Mouse (Mus musculus) embryonic fibroblast, embryonic 13.5 days (primary cell): ENCODE data around the gene Nat9.

ENCODE experiments used
- CTCF ChIP-seq: IDR thresholded peaks from 2 replicates; pipeline ENCODE4 v1.5.1; 2011; ENCODE audit warnings: mild to moderate bottlenecking, control low read depth, low read length, moderate library complexity, borderline replicate concordance; ENCODE audit not compliant: insufficient read depth
- POLR2A ChIP-seq: IDR thresholded peaks from 2 replicates; pipeline ENCODE4 v1.6.1; 2011; ENCODE audit warnings: low read depth, mild to moderate bottlenecking, control low read depth, low read length, moderate library complexity

DNA sequence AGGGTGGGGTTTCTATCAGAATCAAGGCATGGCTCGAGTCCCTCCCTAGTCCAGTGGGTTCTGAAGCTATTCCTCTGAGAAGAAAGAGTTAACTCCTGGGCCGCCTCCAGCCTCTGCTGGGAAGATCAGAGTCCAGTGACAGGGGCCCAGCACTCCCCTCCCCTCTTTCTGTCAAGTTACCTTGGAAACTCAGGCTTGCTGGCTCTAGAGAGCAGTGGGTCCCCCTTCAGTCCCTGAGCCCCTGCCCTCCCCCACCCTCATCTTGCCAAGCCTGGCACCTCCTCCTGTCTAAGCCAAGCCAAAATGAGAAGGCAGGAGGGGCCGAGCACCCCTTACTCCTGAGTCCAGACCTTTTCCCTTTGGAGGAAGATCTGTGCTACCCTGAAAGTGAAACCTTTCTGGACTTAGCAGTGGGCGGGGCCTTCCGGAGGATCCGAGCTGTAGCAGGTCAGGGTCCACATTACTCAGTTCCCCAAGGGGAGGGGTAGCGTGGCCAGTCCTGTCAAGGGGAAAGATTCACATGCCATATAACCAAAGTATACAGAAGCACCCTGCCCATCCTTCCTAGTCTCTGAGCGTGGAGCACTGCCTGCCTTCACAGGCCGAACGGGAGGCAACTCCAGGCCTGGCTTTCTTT, 10.0 kb downstream of the Nat9 start:
- no peak for TF ChIP-seq CTCF
- no peak for TF ChIP-seq POLR2A
